ENCODE assay signal across 8 mouse cellular contexts in the genomic region with DNA sequence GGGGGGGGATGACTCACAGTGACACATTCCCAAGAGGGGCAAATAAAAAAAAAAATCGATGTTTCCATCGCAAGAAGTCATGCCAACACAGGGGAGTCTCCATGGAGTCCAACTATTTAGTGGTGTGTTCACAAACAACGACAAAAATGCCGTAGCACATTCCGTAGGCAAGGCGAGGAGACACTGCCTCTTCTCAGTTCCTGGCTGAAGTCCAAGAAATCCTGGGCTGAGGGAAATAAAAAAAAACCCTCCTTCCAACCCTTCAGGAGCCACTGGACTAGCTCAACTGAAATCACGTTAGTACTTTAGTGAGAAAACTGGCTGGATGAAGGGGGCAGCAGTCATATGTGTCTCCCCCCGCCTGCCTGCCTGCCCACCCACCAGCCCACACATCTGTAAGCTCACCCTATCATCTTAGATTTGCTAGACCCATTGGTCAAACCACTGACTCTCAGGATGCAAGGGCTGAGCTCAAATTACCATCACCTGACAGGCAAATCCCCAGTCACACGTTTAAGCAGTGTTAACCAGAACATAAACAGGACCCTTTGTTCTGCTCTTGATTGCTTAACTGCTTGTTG. TPM values are rescaled to one million over a fixed set of nuclear protein-coding genes. Genes with fewer than 3 reads are reported as not detected.
A peak's percentile ranks its signal among the peaks of the same experiment; 100 is the strongest.
DNase-seq lines count a peak whose midpoint lies in the region; ATAC-seq and TF ChIP-seq lines count a peak whose summit lies in the region.

No protein-coding gene starts in this region.

- WGBS in lung, embryonic 14.5 days: 8% methylated on average over 9 of the region's 9 CpGs
- 16% methylated on average over 9 of the region's 9 CpGs for WGBS in lung, adult 2 months
- 59% methylated on average over 9 of the region's 9 CpGs for WGBS in midbrain, embryonic 10.5 days

- H3K27ac ChIP-seq in lung, embryonic 14.5 days (ENCODE audit: low read depth): peak overlapping the region; percentile 74
- H3K27ac ChIP-seq in midbrain, embryonic 10.5 days (replicated peaks): peak overlapping the region; percentile 58

- no peak overlapping the region for H3K4me3 ChIP-seq in lung, embryonic 14.5 days (ENCODE audit: low read depth, low read length)
- no peak overlapping the region for H3K4me3 ChIP-seq in lung, adult 2 months (replicated peaks; ENCODE audit: extremely low read depth, low read depth, low read length)
- no peak overlapping the region for H3K4me3 ChIP-seq in midbrain, embryonic 10.5 days

- 0 out of 2 replicates have a peak overlapping the region, but pooled peaks have one; percentile 18 for H3K9ac ChIP-seq in lung, embryonic 14.5 days

- no peaks in the 10 kb centered on the region for H3K36me3 ChIP-seq in lung, embryonic 14.5 days (ENCODE audit: insufficient read depth)
- H3K36me3 ChIP-seq in midbrain, embryonic 10.5 days: no peaks in the 10 kb centered on the region

- peak; percentile 91 for DNase-seq in lung, embryonic 14.5 days
- DNase-seq in lung, adult 2 months: no peak
- peak; percentile 75 to 83 for DNase-seq in heart, adult 18-20 months
- peak; percentile 46 for DNase-seq in kidney, adult 18-20 months
- DNase-seq in midbrain, embryonic 10.5 days (ENCODE audit: low spot score): no peak
- no peak for DNase-seq in right cerebral cortex, postnatal 25 days
- DNase-seq in spleen, postnatal 10 days (ENCODE audit: low spot score in 2 of 2): no peak

- TF ChIP-seq CTCF in lung, embryonic 14.5 days (IDR thresholded peaks at IDR 0.05; ENCODE audit: low read depth): no peak
- no peak for TF ChIP-seq CTCF in lung, adult 2 months (IDR thresholded peaks at IDR 0.05; ENCODE audit: insufficient read depth, low read length)

- peak overlapping the region; percentile 47 for H3K4me2 ChIP-seq in lung, embryonic 14.5 days

- H3K27me3 ChIP-seq in lung, embryonic 14.5 days (ENCODE audit: insufficient read depth, low read length): no peaks in the 10 kb centered on the region
- no peaks in the 10 kb centered on the region for H3K27me3 ChIP-seq in midbrain, embryonic 10.5 days (ENCODE audit: low read depth, poor library complexity, severe bottlenecking)

- no peaks in the 10 kb centered on the region for H3K9me3 ChIP-seq in lung, embryonic 14.5 days (ENCODE audit: low read depth, low read length)
- no peaks in the 10 kb centered on the region for H3K9me3 ChIP-seq in midbrain, embryonic 10.5 days (replicated peaks)

- peak; percentile 48 for ATAC-seq in lung, embryonic 14.5 days (ENCODE audit: insufficient read depth)
- ATAC-seq in megakaryocyte-erythroid progenitor cell, adult 5-6 weeks (replicated peaks; ENCODE audit: low FRiP score, low TSS enrichment, poor library complexity, severe bottlenecking): no peak

- no peak for TF ChIP-seq POLR2A in lung, adult 2 months (IDR thresholded peaks at IDR 0.05; ENCODE audit: borderline replicate concordance, extremely low read depth, low read depth, low read length)

- H3K4me1 ChIP-seq in lung, embryonic 14.5 days (ENCODE audit: insufficient read depth): peaks cover 27% of the 10 kb centered on the region
- peaks cover 33% of the 10 kb centered on the region for H3K4me1 ChIP-seq in lung, adult 2 months (ENCODE audit: control insufficient read depth, insufficient read depth, low read length)
- peaks cover 34% of the 10 kb centered on the region for H3K4me1 ChIP-seq in midbrain, embryonic 10.5 days

RNA-seq across cellular contexts. Expression of gene St3gal6, which starts 11.8 kb away (rescaled TPM):
- 26.6 and 30.2 TPM in 2 replicates for polyA plus RNA-seq in lung, embryonic 14.5 days (2014; fragmentation: Nextera tagmentation; extraction: Ambion mirVana)
- 38.8 and 60.1 TPM in 2 replicates for polyA plus RNA-seq in lung, adult 2 months (2012; rRNA removed)
- total RNA-seq in heart, adult 18-20 months (2021): 10 to 100 TPM; 41.9 to 43.0 TPM
- polyA plus RNA-seq in midbrain, embryonic 10.5 days (2016; fragmentation: Nextera tagmentation; extraction: Ambion mirVana): 9.3 and 12.5 TPM in 2 replicates
- 40.1 and 61.6 TPM in 2 replicates for total RNA-seq in megakaryocyte-erythroid progenitor cell, adult 5-6 weeks (2014; fragmentation: Nextera tagmentation)
- total RNA-seq in megakaryocyte-erythroid progenitor cell, adult 5-6 weeks (2017): 39.9 and 44.9 TPM in 2 replicates

Comparison
In these comparisons a context has a peak if more than half of its experiments do, and no peak if none do; other contexts are left out.
1. DNase-seq: peak in lung, embryonic 14.5 days (single experiment), heart, adult 18-20 months (2 of 2) and kidney, adult 18-20 months (single experiment); none in lung, adult 2 months (single experiment), midbrain, embryonic 10.5 days (single experiment), right cerebral cortex, postnatal 25 days (single experiment) and spleen, postnatal 10 days (0 of 2).